Mouse (Mus musculus) stomach, embryonic 15.5 days (tissue): Measurements from ENCODE around the gene Lin28b. TPM values are rescaled to one million over a fixed set of nuclear protein-coding genes. Genes with fewer than 3 reads are reported as not detected.
A peak's percentile ranks its signal among the peaks of the same experiment; 100 is the strongest.

Experiments
- ATAC-seq: fragments of 200-750 bp; cut with Nextera tagmentation; 2 replicates; pipeline ENCODE4 v1.8.0; 2017; ENCODE audit warnings: low read depth, moderate number of reproducible peaks, moderate TSS enrichment; ENCODE audit not compliant: insufficient read depth, low FRiP score
- H3K27ac ChIP-seq: fragments of 300-500 bp; sonication (generic); 2 replicates; pipeline ENCODE4 v1.5.1; 2015; ENCODE audit warnings: mild to moderate bottlenecking, inconsistent platforms
- H3K27me3 ChIP-seq: fragments of 300-500 bp; sonication (generic); replicated peaks from 2 replicates; pipeline ENCODE4 v1.6.1; 2015; ENCODE audit warnings: inconsistent platforms
- H3K36me3 ChIP-seq: fragments of 300-500 bp; sonication (generic); 2 replicates; pipeline ENCODE4 v1.6.1; 2015; ENCODE audit warnings: inconsistent platforms
- H3K4me1 ChIP-seq: fragments of 300-500 bp; sonication (generic); 2 replicates; pipeline ENCODE4 v1.6.1; 2015; ENCODE audit warnings: inconsistent platforms
- H3K4me2 ChIP-seq: fragments of 300-500 bp; sonication (generic); 2 replicates; pipeline ENCODE4 v1.6.1; 2015; ENCODE audit warnings: mild to moderate bottlenecking, inconsistent platforms
- H3K4me3 ChIP-seq: fragments of 300-500 bp; sonication (generic); replicated peaks from 2 replicates; pipeline ENCODE4 v1.5.1; 2015; ENCODE audit warnings: inconsistent platforms
- H3K9ac ChIP-seq: fragments of 300-500 bp; sonication (generic); 2 replicates; pipeline ENCODE4 v1.6.1; 2015; ENCODE audit warnings: inconsistent platforms
- H3K9me3 ChIP-seq: fragments of 300-500 bp; sonication (generic); 2 replicates; pipeline ENCODE4 v1.6.1; 2016; ENCODE audit warnings: inconsistent platforms
- WGBS: fragments of 180-500 bp; shearing (Covaris S2); methylation state at CpG from one replicate; pipeline ENCODE4 v1.1.7; 2015; 5-methylcytosine and 5-hydroxymethylcytosine counted together
- polyA plus RNA-seq: library from polyadenylated mRNA; unstranded; fragments of >200 nt; fragmentation: Nextera tagmentation; extraction: Ambion mirVana; gene quantifications from 2 replicates; pipeline ENCODE4 v1.2.1, GENCODE M21; 2015

Lin28b gene
- polyA plus RNA-seq: 1.6 and 1.7 TPM in 2 replicates

- WGBS: under 1% methylated on average over 96 of the region's 139 CpGs
- H3K4me3 ChIP-seq: peak within 1 kb of the TSS; percentile 61
- H3K4me1 ChIP-seq: peaks cover 10% of the 10 kb centered on the region; the same call in 1 of the 2 replicates
- peaks cover 30% of the 10 kb centered on the region for H3K27me3 ChIP-seq
- H3K4me2 ChIP-seq: peak within 1 kb of the TSS; percentile 100
- ATAC-seq: peak; percentile 88
- H3K9ac ChIP-seq: peak within 1 kb of the TSS; percentile 10; the same call in 1 of the 2 replicates
- no peaks in the 10 kb centered on the region for H3K36me3 ChIP-seq
- no peaks in the 10 kb centered on the region for H3K9me3 ChIP-seq
- no peak within 1 kb of the TSS for H3K27ac ChIP-seq
Measured at GRCm38 (mm10) chr10:45485761-45486602, at the start of gene Lin28b. Gene Lin28b (minus strand): TSS chr10:45486395.

- Histone ChIP-seq H3K4me1 (no peaks in the 10 kb centered on the region), H3K4me3 (no peak overlapping the region), H3K9ac (no peak overlapping the region), H3K36me3 (no peaks in the 10 kb centered on the region), H3K27ac (no peak overlapping the region), H3K27me3 (no peaks in the 10 kb centered on the region), H3K4me2 (no peak overlapping the region), H3K9me3 (no peaks in the 10 kb centered on the region)
- no peak for ATAC-seq
- WGBS: 60% methylated on average over 2 of the region's 2 CpGs
Measured at GRCm38 (mm10) chr10:45511764-45512163, 25.6 kb upstream of the Lin28b start.

GRCm38 (mm10) chr10:45510662-45511061, 24.5 kb upstream of the Lin28b start:
- no peak overlapping the region for H3K4me3 ChIP-seq
- H3K9ac ChIP-seq: no peak overlapping the region
- ATAC-seq: no peak
- no peaks in the 10 kb centered on the region for H3K4me1 ChIP-seq
- H3K9me3 ChIP-seq: no peaks in the 10 kb centered on the region
- no peak overlapping the region for H3K4me2 ChIP-seq
- no peak overlapping the region for H3K27ac ChIP-seq
- no peaks in the 10 kb centered on the region for H3K27me3 ChIP-seq
- 82% methylated on average over 3 of the region's 3 CpGs for WGBS
- no peaks in the 10 kb centered on the region for H3K36me3 ChIP-seq

GRCm38 (mm10) chr10:45500259-45500658, 14.1 kb upstream of the Lin28b start:
- Histone ChIP-seq H3K27ac (no peak overlapping the region), H3K4me1 (no peaks in the 10 kb centered on the region), H3K9ac (no peak overlapping the region), H3K4me2 (no peak overlapping the region), H3K9me3 (no peaks in the 10 kb centered on the region), H3K36me3 (no peaks in the 10 kb centered on the region), H3K4me3 (no peak overlapping the region), H3K27me3 (no peaks in the 10 kb centered on the region)
- WGBS: 89% methylated on average over 1 of the region's 1 CpGs
- no peak for ATAC-seq

DNA sequence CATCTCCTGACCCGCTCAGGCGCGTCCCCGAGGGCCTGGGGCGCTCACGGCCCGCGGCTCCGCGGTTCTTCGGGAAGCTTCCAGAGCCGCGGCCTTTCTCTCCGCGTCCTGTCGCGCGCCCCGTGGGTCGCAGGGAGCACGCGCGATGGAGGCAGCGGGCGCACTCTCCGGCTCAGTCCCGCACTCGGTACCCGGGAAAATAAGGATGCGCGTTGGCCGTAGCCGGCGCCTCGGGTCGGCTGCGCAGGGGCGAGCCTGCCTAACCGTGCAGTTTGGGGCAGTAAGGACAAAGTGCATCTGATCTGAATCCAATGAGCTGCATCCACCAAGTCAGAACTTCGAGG, 380 bp upstream of the Lin28b start:
- Histone ChIP-seq H3K4me1 (peaks cover 10% of the 10 kb centered on the region; the same call in 1 of the 2 replicates), H3K9ac (no peak overlapping the region), H3K9me3 (no peaks in the 10 kb centered on the region), H3K4me3 (peak overlapping the region; percentile 61), H3K27ac (no peak overlapping the region), H3K4me2 (peak overlapping the region; percentile 100), H3K27me3 (peaks cover 30% of the 10 kb centered on the region), H3K36me3 (no peaks in the 10 kb centered on the region)
- ATAC-seq: no peak
- under 1% methylated on average over 35 of the region's 40 CpGs for whole genome bisulfite sequencing

DNA sequence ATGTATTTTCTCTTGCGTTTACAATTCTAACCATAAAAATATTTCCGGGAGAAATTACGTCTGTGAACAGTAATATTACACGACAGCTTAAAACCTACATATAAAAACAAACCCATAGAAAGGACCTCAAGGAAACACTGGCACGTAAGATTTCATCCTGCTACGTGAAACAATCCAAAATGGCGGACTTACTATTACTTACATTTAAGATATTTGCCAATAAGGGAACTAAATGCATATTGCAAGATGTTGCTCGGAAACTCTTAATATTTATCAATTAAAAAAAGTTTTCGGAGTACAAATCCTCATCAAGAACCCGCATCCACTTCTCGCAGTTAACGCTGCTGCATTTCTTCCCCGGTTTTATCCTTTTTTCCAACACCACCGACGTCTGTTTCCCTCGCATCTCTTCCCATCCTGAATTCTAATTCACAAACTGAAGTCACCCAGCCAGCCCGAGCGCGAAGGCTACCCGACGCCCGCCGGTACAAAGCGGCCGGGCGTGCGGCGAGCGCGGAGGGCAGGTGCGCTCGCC, 902 bp downstream of the Lin28b start:
- ATAC-seq: no peak
- Histone ChIP-seq H3K9me3 (no peaks in the 10 kb centered on the region), H3K27me3 (peaks cover 30% of the 10 kb centered on the region), H3K4me2 (peak overlapping the region; percentile 100), H3K4me1 (peaks cover 10% of the 10 kb centered on the region; the same call in 1 of the 2 replicates), H3K36me3 (no peaks in the 10 kb centered on the region), H3K9ac (no peak overlapping the region), H3K4me3 (peak overlapping the region; percentile 61), H3K27ac (no peak overlapping the region)
- WGBS: 2% methylated on average over 32 of the region's 32 CpGs

- Histone ChIP-seq H3K4me1 (peaks cover 10% of the 10 kb centered on the region; the same call in 1 of the 2 replicates), H3K4me2 (no peak overlapping the region), H3K4me3 (no peak overlapping the region), H3K27me3 (peaks cover 26% of the 10 kb centered on the region), H3K9me3 (no peaks in the 10 kb centered on the region), H3K27ac (no peak overlapping the region), H3K36me3 (no peaks in the 10 kb centered on the region), H3K9ac (no peak overlapping the region)
- no peak for ATAC-seq
- 46% methylated on average over 2 of the region's 2 CpGs for WGBS
Measured at GRCm38 (mm10) chr10:45483210-45483609, 3.0 kb downstream of the Lin28b start.

DNA sequence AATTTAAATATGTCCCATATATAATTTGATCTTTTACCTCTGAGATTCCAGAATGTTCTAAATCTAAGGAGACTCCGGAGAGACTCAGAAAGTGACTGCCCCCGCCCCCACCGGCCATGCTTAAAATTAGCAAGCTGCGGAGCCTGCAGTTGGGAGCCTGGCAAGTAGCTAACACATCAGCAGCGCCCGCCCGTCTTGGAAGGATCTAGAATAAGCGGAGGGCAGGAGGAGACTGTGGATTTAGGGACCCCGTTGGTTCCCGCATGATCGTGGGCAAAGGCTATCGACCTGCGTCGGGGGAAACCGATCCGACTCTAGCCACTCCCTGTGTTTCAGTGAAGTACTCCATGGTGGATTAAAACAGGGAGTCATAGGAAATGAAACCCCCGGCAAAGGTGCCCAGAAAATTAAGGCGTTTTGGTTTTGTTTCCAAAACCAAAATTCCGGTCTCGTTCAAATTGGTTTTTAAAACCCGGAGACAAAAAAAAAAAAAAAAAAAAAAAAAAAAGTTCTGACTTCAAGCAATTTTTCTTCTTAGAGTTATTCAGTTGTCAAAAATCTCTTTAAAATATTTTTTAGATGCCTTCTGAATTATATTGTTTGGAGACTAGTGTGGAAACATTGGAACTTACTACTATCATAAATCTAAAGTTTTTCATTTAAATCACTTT, 12.4 kb downstream of the Lin28b start:
- WGBS: 2% methylated on average over 21 of the region's 21 CpGs
- H3K4me3 ChIP-seq: peak overlapping the region; percentile 14; the same call in 1 of the 2 replicates
- peaks cover 6% of the 10 kb centered on the region; the same call in 1 of the 2 replicates for H3K4me1 ChIP-seq
- no peak overlapping the region for H3K9ac ChIP-seq
- peak overlapping the region; percentile 44; the same call in 1 of the 2 replicates for H3K4me2 ChIP-seq
- no peaks in the 10 kb centered on the region for H3K36me3 ChIP-seq
- peaks cover 20% of the 10 kb centered on the region for H3K27me3 ChIP-seq
- no peak for ATAC-seq
- no peak overlapping the region for H3K27ac ChIP-seq
- no peaks in the 10 kb centered on the region for H3K9me3 ChIP-seq

DNA sequence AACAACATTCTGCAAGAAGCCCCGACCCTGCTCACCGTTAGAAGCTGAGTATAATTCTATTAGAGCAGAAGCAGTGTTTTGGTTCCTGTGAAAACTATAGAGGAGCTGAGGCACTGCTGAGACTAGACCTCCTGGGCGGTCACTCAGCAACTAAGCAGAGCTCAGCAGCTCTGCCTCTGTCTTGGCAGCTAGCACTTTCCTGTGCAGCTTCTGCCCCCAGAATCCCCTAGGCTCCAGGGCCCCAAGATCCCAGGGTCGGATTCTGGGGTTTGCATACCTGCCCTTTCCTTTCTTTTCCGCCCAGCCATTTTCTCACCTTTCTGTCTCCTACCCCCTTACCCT, 13.1 kb downstream of the Lin28b start:
- H3K9me3 ChIP-seq: no peaks in the 10 kb centered on the region
- 0 out of 2 replicates have a peak overlapping the region, but pooled peaks have one; percentile 5 for H3K4me2 ChIP-seq
- H3K4me3 ChIP-seq: no peak overlapping the region
- peaks cover 20% of the 10 kb centered on the region for H3K27me3 ChIP-seq
- H3K36me3 ChIP-seq: no peaks in the 10 kb centered on the region
- no peak overlapping the region for H3K9ac ChIP-seq
- peaks cover 6% of the 10 kb centered on the region; the same call in 1 of the 2 replicates for H3K4me1 ChIP-seq
- no peak for ATAC-seq
- no peak overlapping the region for H3K27ac ChIP-seq
- 11% methylated on average over 5 of the region's 5 CpGs for WGBS

- no peaks in the 10 kb centered on the region for H3K9me3 ChIP-seq
- H3K36me3 ChIP-seq: no peaks in the 10 kb centered on the region
- WGBS: 15% methylated on average over 6 of the region's 6 CpGs
- peaks cover 20% of the 10 kb centered on the region for H3K27me3 ChIP-seq
- no peak overlapping the region for H3K4me2 ChIP-seq
- H3K27ac ChIP-seq: no peak overlapping the region
- ATAC-seq: no peak
- H3K4me3 ChIP-seq: no peak overlapping the region
- H3K4me1 ChIP-seq: peaks cover 6% of the 10 kb centered on the region; the same call in 1 of the 2 replicates
- H3K9ac ChIP-seq: no peak overlapping the region
Measured at GRCm38 (mm10) chr10:45472431-45473142, 13.6 kb downstream of the Lin28b start.

DNA sequence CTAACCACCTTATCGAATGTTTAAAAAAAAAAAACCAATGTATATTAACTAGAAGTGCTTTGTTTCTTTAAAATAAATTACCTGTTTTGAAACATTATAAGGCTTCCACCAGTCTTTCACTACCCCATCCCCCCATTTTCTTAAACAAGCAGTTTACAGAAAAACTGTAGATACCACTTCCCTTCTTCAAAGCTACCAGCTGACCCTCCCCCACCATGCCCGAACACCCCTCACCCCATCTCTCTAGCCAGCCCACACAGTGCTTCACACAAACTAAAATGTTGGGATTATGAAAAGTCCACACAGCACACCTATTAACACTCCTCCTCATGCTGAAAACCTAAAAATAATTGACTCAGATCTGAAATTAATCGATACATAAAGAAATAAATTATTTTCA, 14.9 kb downstream of the Lin28b start:
- peaks cover 20% of the 10 kb centered on the region for H3K27me3 ChIP-seq
- H3K9me3 ChIP-seq: no peaks in the 10 kb centered on the region
- WGBS: 21% methylated on average over 3 of the region's 3 CpGs
- no peak for ATAC-seq
- H3K4me1 ChIP-seq: peaks cover 6% of the 10 kb centered on the region; the same call in 1 of the 2 replicates
- H3K27ac ChIP-seq: no peak overlapping the region
- H3K9ac ChIP-seq: no peak overlapping the region
- no peak overlapping the region for H3K4me2 ChIP-seq
- no peaks in the 10 kb centered on the region for H3K36me3 ChIP-seq
- H3K4me3 ChIP-seq: no peak overlapping the region
